Mouse (Mus musculus) thymus, adult 18-20 months (tissue): ENCODE measurements around the gene Clybl.

Experiments
- DNase-seq, 2 experiments: peaks; one replicate each; pipeline ENCODE4 v3.0.0; 2022; ENCODE audit warnings: mixed read lengths in 2 of 2

Clybl gene

GRCm38 (mm10) chr14:122313328-122313727 is 131.8 kb downstream of the Clybl start:
- DNase-seq = no peak

GRCm38 (mm10) chr14:122315743-122316142 is 134.2 kb downstream of the Clybl start:
- DNase-seq = no peak

GRCm38 (mm10) chr14:122322136-122322535 is 140.6 kb downstream of the Clybl start:
- no peak for DNase-seq

- no peak for DNase-seq
Measured at GRCm38 (mm10) chr14:122323838-122324458, 142.4 kb downstream of the Clybl start.

- DNase-seq = no peak
Measured at GRCm38 (mm10) chr14:122330136-122330535, 148.6 kb downstream of the Clybl start.

- DNase-seq = no peak
Measured at GRCm38 (mm10) chr14:122330716-122331115, 149.2 kb downstream of the Clybl start.

GRCm38 (mm10) chr14:122331635-122332460 is 150.3 kb downstream of the Clybl start:
- DNase-seq = no peak

- DNase-seq = no peak
Measured at GRCm38 (mm10) chr14:122336957-122337356, 155.5 kb downstream of the Clybl start.

- no peak for DNase-seq
Measured at GRCm38 (mm10) chr14:122338784-122339183, 157.3 kb downstream of the Clybl start.

GRCm38 (mm10) chr14:122340141-122340540 is 158.6 kb downstream of the Clybl start:
- no peak for DNase-seq

GRCm38 (mm10) chr14:122341591-122342360 is 160.3 kb downstream of the Clybl start:
- DNase-seq = no peak

- DNase-seq = no peak
Measured at GRCm38 (mm10) chr14:122344272-122345224, 163.0 kb downstream of the Clybl start.

GRCm38 (mm10) chr14:122348069-122348468 is 166.6 kb downstream of the Clybl start:
- no peak for DNase-seq

- DNase-seq = no peak
Measured at GRCm38 (mm10) chr14:122349326-122349725, 167.8 kb downstream of the Clybl start.

- DNase-seq = no peak
Measured at GRCm38 (mm10) chr14:122349761-122350160, 168.3 kb downstream of the Clybl start.

GRCm38 (mm10) chr14:122350766-122351165 is 169.3 kb downstream of the Clybl start:
- DNase-seq = no peak

- no peak for DNase-seq
Measured at GRCm38 (mm10) chr14:122357316-122357715, 175.8 kb downstream of the Clybl start.

- DNase-seq = no peak
Measured at GRCm38 (mm10) chr14:122358592-122358991, 177.1 kb downstream of the Clybl start.

GRCm38 (mm10) chr14:122359136-122359905 is 177.8 kb downstream of the Clybl start:
- no peak for DNase-seq

- DNase-seq = no peak
Measured at GRCm38 (mm10) chr14:122361807-122362206, 180.3 kb downstream of the Clybl start.

- DNase-seq = no peak
Measured at GRCm38 (mm10) chr14:122363156-122363555, 181.7 kb downstream of the Clybl start.
